Mouse (Mus musculus): ENCODE data around the gene Tsnaxip1.

Gene Tsnaxip1

DNA sequence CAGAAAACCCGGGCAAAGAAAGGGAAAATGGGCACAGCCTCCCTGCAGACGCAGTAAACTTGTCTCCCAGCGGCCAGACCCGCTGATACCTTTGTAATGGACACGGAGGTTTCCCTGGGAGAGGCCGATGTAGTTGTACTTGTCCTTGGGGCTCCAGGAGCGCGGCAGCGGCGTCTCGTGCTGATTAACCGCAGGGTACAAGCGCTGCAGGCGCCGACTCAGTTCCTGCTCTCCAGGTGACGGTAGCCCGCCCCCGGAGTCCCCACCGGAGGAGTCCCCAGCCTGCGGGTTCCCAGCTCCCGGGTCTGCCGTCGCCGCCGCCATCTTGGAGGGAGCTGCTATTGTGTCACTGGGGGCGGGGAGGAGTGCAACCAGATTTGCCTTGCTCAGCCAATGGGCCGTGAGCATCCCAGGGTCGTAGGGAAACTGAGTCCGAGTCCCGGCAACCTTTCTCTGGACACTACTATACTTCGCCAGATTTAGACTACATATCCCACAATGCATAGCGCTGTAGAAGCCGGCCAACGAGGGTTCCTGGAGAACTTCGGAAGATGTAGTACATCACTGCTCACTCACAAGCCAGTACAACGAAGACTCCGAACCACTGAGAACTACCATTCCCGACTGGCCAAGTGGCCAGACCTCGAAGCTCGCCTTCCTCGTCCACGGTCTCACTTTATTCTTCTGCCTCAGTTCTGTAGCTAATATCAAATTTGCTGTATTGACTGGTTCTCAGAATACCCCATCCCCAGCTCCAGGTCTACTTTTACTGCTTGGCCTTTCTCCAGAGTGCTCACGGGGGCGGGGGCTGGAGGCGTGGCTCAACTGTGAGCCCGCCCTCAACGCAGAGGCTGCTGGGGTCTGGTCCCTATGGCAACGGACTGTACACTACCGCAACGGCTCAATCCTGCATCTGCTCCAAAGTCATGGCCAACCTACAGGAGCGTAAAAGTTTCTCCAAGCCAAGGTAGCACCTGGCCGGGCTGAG is at the start of gene Tsnaxip1, which contains the start of gene Ranbp10:
TSS of gene Tsnaxip1 (plus strand) at position 871 of the 988 bp plus-strand sequence.
TSS of gene Ranbp10 (minus strand) at position 490 of the 988 bp plus-strand sequence.
- peak; percentile 99 for DNase-seq

DNA sequence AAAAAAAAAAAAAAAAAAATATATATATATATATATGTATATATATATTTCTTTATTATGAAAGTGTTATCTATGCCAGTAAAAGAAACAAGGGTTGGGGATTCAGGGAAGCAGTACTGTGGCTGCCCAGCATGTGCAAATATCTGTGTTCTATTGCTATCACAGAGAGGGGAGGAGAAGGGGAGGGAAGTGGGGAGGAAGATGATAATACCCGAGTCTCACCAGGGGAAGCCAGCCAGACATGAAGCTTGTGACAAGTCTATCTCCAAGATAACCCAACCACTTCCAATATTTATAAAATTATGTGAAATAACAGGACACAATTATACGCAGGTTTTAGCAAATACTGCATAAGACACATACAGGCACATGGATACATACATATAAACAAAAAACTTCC is 49.7 kb upstream of the Tsnaxip1 start:
- DNase-seq = no peak

DNA sequence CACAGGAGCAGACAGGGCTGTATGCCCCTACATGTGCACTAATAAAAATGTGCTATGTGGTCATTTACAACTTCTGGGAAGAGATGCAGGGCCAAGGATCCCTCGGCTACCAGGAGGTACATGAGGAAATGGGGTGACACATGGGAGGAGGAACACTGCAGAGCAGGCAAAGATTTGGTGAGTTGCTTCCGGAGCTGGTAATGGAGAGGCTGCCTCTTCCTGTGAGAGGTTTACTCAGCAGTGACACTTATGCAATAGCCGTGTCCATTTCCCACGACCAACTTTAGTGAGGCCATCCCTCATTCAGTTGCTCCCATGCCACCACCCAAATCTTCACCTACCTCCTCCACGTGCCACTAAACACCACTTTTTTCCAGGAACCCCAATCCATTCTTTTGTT is 47.2 kb upstream of the Tsnaxip1 start:
- DNase-seq = no peak

DNA sequence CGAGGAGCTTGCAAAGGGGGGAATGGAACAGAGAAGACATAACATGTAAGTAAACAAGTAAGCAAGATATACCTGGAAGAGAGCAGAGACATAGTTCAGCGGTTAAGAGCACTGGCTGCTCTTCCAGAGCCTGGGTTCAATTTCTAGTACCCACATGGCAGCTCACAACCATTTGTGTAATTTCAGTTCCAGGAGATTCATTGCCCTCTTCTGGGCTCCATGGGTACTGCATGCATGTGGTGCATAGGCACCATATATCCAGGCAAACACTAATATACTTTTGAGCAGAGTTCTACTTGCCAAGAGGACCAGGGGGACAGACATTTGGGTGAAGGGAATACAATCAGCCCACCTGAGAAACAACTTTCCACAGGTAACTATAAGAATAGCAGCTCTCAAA is 39.3 kb upstream of the Tsnaxip1 start:
- no peak for DNase-seq

DNA sequence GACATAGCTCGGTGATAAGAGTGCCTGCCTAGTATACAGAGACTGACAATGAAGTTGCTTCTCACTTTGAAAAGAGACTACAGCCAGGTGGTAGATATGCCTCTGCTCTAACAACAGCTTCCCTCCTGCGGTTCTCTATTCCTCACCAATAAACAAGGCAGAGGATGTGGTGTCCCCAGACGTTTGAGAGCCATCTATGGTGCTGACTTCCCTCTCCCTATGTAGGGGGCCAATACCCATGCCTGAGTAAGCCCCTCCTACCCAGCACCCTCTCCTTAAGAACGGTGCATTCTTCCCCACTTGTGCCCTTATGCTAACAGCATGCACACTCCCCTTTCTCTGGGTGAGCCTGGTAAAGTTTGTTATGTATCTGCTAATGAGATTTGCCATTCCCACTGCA is 38.6 kb upstream of the Tsnaxip1 start:
- no peak for DNase-seq

DNA sequence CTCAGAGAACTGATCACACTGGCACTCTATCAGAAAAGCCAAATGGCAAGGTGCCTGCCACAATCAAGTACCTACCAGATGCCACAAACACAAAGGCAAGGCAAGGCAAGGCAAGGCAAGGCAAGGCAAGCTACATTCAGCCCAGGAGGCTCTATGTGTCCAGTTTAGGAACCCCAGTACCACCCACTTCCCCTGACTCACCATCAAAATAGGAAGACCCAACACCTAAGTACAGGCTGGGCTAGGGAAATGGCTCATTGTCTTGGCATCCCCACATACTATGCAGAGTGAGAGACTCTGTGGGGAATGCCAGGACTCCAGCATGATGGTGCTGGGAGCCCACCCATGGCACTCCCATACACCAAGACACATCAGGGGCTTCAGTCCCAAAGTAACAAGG is 37.9 kb upstream of the Tsnaxip1 start:
- no peak for DNase-seq

DNA sequence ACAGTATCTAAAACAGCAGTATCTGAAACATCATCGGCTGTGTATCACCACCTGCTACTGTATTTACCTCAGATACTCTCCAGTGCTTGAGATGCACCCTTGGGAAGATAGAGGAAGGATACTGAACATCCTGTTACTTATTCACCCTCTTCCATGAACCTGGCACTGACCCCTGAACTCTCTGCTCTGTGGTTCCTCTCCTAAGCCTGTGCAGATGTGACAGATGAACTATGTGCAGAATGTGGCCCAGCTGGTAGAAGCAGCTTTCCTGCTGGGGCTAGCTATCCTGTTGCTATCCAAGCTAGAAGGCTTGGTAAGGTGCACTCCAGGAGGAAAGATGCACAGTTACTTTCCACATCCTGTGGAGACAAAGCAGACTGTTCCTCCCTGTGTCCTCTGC is 34.2 kb upstream of the Tsnaxip1 start:
- DNase-seq = no peak

DNA sequence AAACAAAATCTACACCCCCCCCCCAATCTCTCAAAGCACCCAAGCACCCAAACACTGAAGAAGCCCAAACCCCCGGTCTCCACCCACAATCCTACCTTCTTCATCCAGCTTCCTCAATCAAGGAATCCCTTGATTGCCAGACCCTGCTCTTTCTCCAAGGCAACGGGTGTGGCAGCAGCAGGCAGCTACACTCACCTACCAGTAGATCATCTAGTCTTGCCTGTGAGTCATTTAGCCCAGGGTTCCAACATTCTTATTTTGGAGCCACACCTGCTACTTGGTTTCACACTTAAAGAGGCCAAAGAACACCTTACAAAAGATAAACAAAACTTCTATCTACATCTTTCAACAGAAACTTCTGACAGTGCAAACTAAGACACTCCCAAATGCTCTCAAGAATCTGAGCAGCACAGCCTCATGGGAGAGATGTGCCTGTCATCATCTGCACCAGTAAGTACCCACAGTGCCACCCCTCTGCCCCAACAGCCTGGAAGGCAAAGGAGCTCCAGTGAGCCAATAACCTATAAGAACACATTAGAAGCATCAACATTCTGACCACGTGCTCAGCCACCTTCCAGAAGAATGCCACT is 33.4 kb upstream of the Tsnaxip1 start:
- no peak for DNase-seq

DNA sequence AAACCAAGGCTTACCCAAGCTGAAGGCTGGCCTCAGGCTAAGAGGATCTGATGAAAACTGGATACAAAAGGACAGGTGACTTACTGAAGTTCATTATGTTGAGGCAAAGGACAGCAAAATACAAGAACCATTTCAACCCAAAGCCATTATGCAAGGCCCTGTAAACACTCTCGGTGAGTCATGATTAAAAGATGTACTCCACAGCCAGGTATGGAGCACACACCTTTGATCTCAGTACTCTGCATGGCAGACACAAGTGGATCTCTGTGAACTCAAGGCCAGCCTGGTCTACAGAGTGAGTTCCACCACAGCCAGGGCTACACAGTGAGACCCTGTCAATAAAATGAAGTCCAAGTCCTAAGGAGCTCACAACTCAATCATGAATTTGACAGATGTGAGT is 31.7 kb upstream of the Tsnaxip1 start:
- DNase-seq = no peak

DNA sequence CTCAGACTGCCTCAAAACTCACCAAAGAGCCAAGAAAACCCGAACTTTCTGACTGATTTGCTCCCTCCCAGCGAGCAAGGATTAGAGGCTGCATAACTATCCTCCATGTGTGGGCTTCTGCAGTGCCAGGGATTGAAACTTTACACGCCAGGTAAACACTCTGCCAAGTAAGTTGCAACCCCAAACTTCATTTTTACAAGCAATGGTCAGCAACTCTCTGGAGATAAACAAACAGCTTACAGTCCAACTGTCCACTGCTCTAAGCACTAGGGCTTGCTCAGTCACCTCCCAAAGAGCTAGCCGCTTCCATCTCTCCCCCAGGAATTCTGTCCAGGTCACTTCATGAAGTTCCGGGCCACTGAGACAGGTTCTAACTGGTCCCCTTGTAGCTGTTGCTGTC is 29.1 kb upstream of the Tsnaxip1 start:
- DNase-seq = no peak

DNA sequence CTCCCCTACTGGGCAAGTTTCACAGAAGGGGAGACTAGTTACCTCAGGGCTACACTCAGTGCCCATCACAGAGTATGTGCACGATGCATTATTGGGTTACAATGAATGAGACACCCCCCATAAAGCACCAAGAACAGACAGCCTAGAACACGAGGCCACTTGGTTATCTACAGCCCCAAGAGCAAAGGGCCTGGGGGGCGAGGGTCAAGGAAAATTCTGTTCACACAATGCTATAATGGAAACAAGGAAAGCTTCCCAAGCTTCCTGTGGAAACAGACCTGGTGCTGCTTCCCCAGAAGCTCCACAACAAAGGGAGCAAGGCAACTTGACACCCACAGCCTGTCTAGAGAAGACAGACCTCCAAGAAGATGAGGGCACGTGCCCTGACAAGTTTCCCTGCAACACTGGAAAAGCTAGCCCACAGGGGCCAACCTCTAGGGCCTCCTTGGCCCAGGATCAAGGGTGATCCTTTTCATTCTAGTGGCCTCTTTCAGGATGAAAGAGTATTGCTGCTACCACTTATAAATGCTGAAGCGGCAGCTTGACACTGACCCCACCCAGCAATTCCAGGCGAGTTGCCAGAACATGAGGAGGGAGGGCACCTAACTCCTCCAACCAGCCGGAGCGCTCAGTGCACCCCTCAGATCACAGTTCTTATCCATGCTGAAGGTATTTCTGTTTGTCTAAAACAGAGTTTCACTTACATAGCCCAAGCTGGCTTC is 28.3 kb upstream of the Tsnaxip1 start:
- DNase-seq = no peak

DNA sequence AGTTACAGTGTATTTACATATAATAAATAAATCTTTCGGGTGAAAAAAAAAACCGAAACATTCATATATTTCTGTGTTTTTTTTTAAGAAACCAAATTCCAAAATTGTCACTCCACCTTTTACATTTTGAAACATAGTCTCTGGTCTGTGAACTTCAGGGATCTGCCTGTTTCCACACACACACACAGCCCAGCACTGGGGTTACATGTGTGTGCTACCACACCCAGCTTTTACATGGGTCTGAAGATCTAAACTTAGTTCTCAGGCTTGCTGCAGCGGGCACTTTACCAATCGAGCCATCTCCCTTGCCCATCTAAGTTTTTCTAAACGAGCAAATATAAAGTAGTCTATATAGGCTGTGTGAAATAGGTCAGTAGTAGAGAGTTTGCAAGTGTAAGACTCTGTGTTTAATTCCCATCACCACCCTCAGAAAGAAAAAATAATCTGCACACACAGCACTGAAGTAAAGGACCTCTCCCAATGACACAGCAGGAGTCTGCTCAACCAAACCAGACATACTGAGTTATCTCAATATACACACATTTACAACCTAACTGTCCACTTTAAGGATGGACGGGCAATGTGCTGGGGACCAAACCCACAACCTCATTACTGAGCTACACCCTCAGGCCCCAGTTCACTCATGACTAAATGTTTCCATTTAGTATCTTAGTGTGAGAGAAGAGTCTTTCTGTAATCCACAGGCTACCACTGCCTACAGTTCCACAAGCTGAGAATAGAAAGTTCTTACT is 26.2 kb upstream of the Tsnaxip1 start:
- no peak for DNase-seq

DNA sequence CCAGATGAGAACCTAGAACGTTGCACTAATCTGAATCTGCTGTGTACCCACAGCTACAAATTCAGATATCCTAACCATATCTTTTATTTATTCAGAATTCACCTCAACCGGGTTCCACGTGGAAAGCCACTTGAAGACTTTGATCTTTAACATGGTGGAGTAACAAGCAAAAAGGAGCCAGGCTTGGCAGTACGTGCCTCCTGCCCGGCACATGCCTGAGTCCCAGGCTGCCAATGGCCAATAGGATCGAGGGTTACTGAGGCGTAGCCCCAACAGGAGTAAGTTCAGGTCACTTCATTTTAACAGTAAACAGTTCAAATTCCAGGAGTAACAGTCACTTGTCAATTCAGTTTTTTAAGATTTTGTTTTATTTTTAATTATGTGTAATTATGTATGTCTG is 22.7 kb upstream of the Tsnaxip1 start:
- no peak for DNase-seq

DNA sequence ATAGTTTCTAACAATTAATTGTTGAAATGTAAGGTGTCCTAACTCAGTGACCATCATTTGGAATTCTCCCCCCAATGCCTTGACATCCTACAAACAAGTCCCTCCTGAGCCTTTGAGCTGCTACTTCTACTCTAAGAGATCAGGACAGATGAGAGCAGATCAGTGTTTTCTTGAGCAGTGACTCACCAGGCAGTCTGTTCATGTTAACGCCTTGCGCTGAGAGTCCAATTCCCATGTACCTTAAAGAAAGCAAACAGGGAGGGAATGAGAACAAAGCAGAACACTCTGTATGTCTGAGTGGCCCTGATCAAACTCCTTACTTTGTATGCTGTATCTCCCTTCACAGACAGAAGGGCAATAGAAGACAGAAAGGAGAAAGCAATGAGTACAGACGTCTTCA is 22.2 kb upstream of the Tsnaxip1 start:
- no peak for DNase-seq

DNA sequence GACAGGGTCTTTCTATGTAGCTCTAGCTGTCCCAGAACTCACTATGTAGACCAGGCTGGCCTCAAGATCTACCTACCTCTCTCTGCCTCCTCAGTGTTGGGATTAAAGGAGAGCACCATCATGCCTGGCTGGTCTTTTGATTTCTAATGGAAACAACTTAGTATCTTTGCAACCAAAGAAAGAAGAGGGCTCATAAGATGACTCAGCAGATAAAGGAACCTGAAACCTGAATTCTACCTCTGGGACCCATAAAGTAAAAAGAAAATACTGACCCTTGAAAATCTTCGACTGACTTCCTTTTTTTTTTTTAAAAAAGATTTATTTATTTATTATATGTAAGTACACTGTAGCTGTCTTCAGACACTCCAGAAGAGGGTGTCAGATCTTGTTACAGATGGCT is 21.6 kb upstream of the Tsnaxip1 start:
- DNase-seq = no peak

DNA sequence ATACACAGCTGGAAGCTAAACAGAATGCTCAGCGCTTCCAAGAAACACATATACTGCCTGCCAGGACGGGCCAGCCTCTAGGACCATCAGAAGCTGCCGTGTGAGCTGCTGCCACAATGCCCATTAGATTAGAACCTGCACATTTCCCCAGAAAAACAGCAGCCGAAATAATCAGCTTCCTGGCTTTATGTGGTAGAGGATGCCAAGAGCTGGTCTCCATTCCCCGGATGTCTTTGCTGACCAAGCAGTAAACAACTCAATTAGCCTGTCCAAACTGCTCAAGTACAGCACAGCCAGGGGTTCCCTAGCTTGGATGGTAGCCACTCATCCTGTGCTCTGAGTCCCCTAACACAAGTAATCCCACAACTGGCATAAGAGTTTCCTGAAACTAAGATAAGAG is 19.8 kb upstream of the Tsnaxip1 start:
- DNase-seq = no peak

DNA sequence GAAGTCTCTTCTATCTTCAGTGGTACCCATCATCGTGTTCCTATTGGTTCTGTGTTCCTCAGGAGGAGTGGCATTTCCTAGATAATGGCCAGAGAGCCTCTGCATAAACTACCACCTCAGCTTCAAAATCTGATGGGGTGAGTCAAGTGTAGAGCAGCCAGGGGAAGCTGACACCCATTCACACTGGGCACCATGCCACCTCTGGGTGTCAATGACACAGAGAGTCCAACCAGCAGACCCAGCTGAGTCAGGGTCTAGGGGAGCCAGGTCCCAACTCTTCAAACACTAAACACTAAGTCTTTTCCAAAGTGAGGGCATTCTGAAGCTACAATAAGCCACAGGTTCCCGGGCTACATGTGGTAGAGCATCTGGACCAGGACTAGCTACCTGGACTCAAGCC is 19.1 kb upstream of the Tsnaxip1 start:
- no peak for DNase-seq

DNA sequence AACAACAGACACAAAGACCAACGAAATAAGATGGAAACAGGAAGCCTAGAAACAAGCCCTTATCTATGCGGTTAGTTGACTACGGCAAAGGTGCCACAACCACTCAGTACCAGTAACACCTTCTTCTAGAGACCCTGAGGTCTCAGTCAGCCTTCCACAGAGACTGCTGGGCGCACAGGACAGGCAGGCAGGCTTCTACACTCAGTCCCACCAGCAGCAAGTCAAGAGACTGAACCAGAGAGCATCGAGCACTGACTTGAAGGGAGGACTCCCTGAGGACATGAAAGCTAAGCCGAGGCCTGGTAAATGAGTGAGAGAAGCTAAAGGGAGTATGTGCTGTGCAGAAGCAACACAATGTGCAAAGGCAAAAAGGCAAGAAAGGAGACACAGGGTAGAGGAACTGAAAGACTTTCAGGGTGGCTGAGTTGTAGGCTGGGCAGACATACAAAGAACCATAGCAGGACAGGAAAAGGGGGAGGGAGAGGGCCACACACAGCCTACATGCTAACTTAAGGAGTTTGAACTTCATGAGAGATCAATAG is 17.2 kb upstream of the Tsnaxip1 start:
- no peak for DNase-seq

DNA sequence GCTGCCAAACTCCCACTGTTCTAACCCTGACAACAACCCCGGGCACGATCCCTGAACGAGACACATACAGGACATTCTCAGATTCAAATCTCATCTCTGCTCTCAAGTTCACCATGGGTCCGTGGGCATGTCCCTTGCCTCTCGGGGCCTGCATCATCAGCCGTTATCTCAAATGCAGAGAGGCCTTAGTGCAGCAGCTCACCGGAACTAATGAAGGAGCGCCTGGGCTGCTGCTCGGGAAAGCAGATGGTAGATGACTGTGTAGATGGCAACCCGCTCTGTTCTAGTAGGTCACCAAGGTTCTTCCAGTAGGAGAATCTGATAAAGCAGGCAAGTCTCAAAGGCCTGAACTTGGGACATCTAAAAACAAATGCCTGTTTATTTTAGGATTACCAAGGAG is 16.5 kb upstream of the Tsnaxip1 start:
- no peak for DNase-seq

DNA sequence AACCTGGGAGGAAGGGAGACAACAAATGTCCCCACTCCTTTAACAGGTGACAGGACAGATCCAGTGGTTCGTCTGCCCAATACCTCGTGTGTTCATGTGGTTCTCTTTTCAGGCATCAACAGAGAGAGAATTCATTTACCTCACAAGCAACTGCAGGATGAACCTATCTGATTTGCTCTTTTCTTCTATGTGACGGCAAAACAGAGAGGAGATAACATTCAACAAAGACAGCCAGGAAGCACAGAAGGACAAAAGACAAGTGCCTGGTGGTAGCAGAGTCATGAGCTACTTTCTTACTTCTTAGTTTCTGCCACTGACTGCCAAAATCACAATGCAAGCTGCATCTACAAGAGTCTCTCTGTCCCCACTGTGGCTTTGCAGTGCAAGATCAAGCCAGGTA is 16.0 kb upstream of the Tsnaxip1 start:
- DNase-seq = no peak

DNA sequence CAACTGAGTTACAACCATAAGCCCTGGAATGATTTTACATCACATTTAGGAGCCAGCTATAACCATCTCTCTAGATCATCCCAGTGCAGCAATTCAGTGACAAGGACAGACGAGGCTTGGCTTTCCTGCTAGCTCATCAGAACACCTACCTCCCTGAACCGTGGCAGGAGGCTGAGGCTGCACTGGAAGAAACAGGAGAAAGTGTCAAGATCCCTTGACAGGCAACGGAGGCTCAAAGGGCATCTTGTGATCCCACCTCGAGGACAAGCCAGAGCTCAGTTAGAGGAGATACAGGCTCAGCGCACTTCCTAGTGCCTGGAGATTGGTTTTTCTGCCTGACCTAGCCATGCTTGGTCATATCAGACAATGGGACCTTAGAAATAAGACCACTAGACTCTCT is 15.0 kb upstream of the Tsnaxip1 start:
- DNase-seq = no peak

DNA sequence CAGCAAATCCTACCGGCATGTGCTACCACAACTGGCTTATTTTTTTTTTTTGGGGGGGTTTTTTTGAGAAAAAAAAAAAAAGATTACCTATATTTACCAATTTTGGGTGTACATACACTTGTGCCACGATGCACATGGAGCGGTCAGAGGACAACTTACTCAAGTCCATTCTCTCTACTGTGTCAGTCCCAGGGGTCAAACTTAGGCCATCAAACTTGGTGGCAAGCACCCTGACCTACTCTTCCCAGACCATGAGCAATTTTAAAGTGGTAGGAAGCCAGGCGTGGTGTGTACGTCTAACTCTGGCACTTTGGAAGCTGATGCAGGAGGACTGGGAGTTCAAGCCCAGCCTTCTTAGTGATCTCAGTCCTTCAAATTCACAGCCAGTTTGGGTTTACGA is 14.3 kb upstream of the Tsnaxip1 start:
- no peak for DNase-seq

DNA sequence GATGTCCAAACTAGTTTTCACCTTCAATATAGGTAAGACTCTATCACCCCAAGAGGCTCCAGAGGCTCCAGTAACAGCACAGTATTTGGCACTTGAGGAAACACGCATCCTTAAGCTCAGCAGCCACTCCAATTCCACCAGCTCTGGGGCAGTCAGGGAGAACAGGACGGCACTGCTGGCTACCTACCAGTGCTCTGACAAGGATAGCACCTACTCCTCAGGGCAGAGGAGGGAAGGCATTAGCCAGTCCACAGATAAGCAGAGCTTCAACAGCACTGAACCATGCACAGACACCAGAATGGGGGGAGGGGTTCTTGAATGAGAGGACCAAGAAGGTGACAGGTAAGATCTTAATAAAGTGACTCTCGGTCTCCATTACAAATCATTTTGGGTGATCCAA is 7.9 kb upstream of the Tsnaxip1 start:
- DNase-seq = no peak
